Mouse (Mus musculus): ENCODE results near the gene Jam3. TPM values are rescaled to one million over a fixed set of nuclear protein-coding genes. Genes with fewer than 3 reads are reported as not detected.
A peak's percentile ranks its signal among the peaks of the same experiment; 100 is the strongest.

Jam3 gene
- total and polyA plus RNA-seq, 2 experiments = 1.4 to 1.7 TPM

DNA sequence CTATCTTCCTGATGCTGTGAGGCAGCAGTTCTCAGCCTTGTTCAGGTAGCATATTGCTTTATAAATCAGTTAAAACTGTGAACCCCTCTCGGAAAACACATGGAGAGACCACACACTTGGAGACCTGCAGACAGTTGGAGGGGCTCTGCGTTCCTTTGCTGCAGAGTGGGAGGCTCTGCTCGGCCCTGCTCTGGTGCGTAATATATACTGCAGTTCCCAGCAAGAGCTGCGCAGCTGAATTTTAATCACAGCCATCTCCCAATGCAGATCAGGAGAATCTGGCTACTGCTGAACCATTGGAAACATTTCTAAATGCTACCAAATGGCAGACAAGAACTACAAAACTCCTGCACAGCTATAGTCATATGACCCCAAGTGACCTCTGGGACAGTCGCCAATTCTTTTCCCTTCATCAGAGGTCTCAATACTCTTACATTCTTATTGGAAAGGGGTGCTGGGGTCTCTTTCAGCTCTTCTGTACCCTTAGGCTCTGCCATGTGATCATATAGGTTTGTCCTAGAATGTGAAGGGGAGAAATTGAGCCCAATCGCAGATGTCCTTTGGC lies 33.5 kb upstream of the Jam3 start:
- no peaks in the 10 kb centered on the region for H3K27me3 ChIP-seq (ENCODE audit: control insufficient read depth, insufficient read depth, low read length)
- H3K4me3 ChIP-seq (ENCODE audit: insufficient read depth, low read depth, low read length) = no peak overlapping the region
- TF ChIP-seq CTCF (IDR thresholded peaks at IDR 0.05; ENCODE audit: low read depth, low read length) (no peak), POLR2A (IDR thresholded peaks at IDR 0.05; ENCODE audit: extremely low read depth, insufficient read depth, low read length) (no peak)
- H3K27ac ChIP-seq (replicated peaks; ENCODE audit: insufficient read depth, low read depth, low read length) = no peak overlapping the region
- H3K79me2 ChIP-seq (ENCODE audit: control insufficient read depth, insufficient read depth, low read length) = no peaks in the 10 kb centered on the region
- H3K4me1 ChIP-seq (ENCODE audit: control insufficient read depth, insufficient read depth, low read length) = peaks cover 8% of the 10 kb centered on the region; the same call in 1 of the 2 replicates
- H3K9ac ChIP-seq (ENCODE audit: low read depth, low read length) = no peak overlapping the region
- DNase-seq (ENCODE audit: extremely low read depth, low read depth, low spot score) = no peak
- 85% methylated on average over 7 of the region's 7 CpGs for WGBS
- no peaks in the 10 kb centered on the region for H3K36me3 ChIP-seq (ENCODE audit: control insufficient read depth, insufficient read depth, low read length)

DNA sequence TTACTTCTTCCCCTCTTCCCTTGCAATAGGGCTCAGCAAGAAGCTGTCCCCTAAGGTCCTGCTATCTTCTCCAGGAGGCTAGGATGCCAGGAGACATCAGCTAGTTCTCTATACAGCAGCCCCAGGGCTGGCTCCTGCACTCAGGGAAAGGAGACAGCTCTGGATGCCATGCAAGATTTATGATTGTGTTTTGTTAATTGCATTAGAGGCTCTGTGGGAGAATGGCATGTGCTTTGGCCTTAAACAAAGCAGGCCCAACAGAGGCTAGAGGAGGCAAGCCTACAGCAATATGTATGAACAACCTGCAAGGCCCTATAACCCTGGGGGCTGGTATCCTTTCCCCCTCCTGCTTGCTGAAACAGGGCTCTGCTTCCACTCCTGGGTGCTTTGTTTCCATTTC lies 30.6 kb upstream of the Jam3 start:
- Histone ChIP-seq H3K79me2 (ENCODE audit: control insufficient read depth, insufficient read depth, low read length) (no peaks in the 10 kb centered on the region), H3K36me3 (ENCODE audit: control insufficient read depth, insufficient read depth, low read length) (no peaks in the 10 kb centered on the region), H3K27ac (replicated peaks; ENCODE audit: insufficient read depth, low read depth, low read length) (no peak overlapping the region), H3K9ac (ENCODE audit: low read depth, low read length) (no peak overlapping the region), H3K27me3 (ENCODE audit: control insufficient read depth, insufficient read depth, low read length) (no peaks in the 10 kb centered on the region), H3K4me3 (ENCODE audit: insufficient read depth, low read depth, low read length) (no peak overlapping the region), H3K4me1 (ENCODE audit: control insufficient read depth, insufficient read depth, low read length) (no peaks in the 10 kb centered on the region)
- TF ChIP-seq POLR2A (IDR thresholded peaks at IDR 0.05; ENCODE audit: extremely low read depth, insufficient read depth, low read length) (no peak), CTCF (IDR thresholded peaks at IDR 0.05; ENCODE audit: low read depth, low read length) (no peak)
- DNase-seq (ENCODE audit: extremely low read depth, low read depth, low spot score) = no peak

DNA sequence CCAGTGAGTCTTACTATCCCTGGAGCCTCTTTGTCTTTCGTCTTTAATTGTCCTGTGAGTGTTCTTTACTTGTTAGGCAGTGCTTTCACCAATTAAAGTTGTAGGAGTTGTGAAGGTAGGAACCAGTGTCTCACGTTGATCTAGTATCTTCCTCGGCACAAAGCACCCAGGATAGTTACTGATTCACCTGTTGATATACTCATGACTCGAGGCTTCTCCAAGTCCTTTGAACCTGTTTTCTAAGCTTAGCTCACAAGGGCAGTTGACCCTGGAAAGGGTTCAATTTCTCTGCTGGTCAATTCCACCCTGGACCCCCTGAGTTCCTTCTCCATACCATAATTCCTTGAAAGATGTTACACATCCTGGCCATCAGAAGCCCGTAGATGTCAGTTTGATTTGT lies 26.9 kb upstream of the Jam3 start:
- Histone ChIP-seq H3K36me3 (ENCODE audit: control insufficient read depth, insufficient read depth, low read length) (no peaks in the 10 kb centered on the region), H3K4me1 (ENCODE audit: control insufficient read depth, insufficient read depth, low read length) (no peaks in the 10 kb centered on the region), H3K4me3 (ENCODE audit: insufficient read depth, low read depth, low read length) (no peak overlapping the region), H3K79me2 (ENCODE audit: control insufficient read depth, insufficient read depth, low read length) (no peaks in the 10 kb centered on the region), H3K9ac (ENCODE audit: low read depth, low read length) (no peak overlapping the region), H3K27me3 (ENCODE audit: control insufficient read depth, insufficient read depth, low read length) (no peaks in the 10 kb centered on the region), H3K27ac (replicated peaks; ENCODE audit: insufficient read depth, low read depth, low read length) (no peak overlapping the region)
- TF ChIP-seq POLR2A (IDR thresholded peaks at IDR 0.05; ENCODE audit: extremely low read depth, insufficient read depth, low read length) (no peak), CTCF (IDR thresholded peaks at IDR 0.05; ENCODE audit: low read depth, low read length) (no peak)
- WGBS = 56% methylated on average over 5 of the region's 5 CpGs
- DNase-seq (ENCODE audit: extremely low read depth, low read depth, low spot score) = no peak

DNA sequence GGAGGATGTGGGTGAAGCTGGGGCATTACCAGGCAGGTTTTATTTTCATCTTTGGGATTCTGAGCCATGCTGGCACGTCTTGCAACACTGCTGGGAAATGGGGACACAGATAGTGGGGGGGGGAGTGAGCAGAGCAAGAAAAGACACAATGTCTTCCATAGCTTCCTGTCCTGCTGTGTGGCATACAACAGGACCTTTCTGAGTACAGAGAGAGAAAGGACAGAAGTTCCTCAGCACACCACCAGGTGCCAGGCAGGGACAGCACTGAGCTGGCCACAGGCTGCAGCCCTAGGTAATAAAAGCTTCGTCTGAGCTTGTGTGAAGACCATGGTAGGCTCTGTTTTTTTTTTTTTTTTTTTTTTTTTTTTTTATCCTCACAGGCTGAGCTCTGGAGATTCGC lies 25.3 kb upstream of the Jam3 start:
- WGBS = 45% methylated on average over 3 of the region's 3 CpGs

DNA sequence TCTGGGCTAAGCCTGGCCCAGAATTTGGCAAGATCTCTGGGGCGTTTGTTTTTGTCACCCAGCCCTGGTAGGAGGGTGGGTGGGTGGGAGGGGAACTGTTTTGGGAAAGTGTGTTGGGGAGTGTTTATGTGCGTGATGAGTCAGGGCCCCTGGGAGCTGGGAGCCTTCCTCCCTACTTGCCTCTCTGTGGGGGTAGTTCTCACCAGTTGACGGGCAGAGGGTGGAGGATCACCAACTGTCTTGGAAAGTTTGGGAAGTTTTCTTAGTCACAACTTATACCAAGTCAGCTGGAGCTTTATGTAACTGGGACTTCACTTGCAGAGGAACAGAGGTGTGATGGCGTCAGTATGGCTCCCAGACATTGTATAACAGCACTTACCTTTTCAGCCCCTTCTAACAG lies 23.7 kb upstream of the Jam3 start:
- Histone ChIP-seq H3K27ac (replicated peaks; ENCODE audit: insufficient read depth, low read depth, low read length) (no peak overlapping the region), H3K27me3 (ENCODE audit: control insufficient read depth, insufficient read depth, low read length) (no peaks in the 10 kb centered on the region), H3K9ac (ENCODE audit: low read depth, low read length) (no peak overlapping the region), H3K4me3 (ENCODE audit: insufficient read depth, low read depth, low read length) (no peak overlapping the region), H3K4me1 (ENCODE audit: control insufficient read depth, insufficient read depth, low read length) (no peaks in the 10 kb centered on the region), H3K36me3 (ENCODE audit: control insufficient read depth, insufficient read depth, low read length) (no peaks in the 10 kb centered on the region), H3K79me2 (ENCODE audit: control insufficient read depth, insufficient read depth, low read length) (no peaks in the 10 kb centered on the region)
- 46% methylated on average over 4 of the region's 4 CpGs for WGBS
- no peak for TF ChIP-seq POLR2A (IDR thresholded peaks at IDR 0.05; ENCODE audit: extremely low read depth, insufficient read depth, low read length)
- no peak for TF ChIP-seq CTCF (IDR thresholded peaks at IDR 0.05; ENCODE audit: low read depth, low read length)
- no peak for DNase-seq (ENCODE audit: extremely low read depth, low read depth, low spot score)

More for the DNA sequence above, 25.3 kb upstream of the Jam3 start:
- no peak for DNase-seq (ENCODE audit: extremely low read depth, low read depth, low spot score)
- TF ChIP-seq CTCF (IDR thresholded peaks at IDR 0.05; ENCODE audit: low read depth, low read length) (peak; percentile 27), POLR2A (IDR thresholded peaks at IDR 0.05; ENCODE audit: extremely low read depth, insufficient read depth, low read length) (no peak)
- Histone ChIP-seq H3K9ac (ENCODE audit: low read depth, low read length) (no peak overlapping the region), H3K79me2 (ENCODE audit: control insufficient read depth, insufficient read depth, low read length) (no peaks in the 10 kb centered on the region), H3K27me3 (ENCODE audit: control insufficient read depth, insufficient read depth, low read length) (no peaks in the 10 kb centered on the region), H3K36me3 (ENCODE audit: control insufficient read depth, insufficient read depth, low read length) (no peaks in the 10 kb centered on the region), H3K4me1 (ENCODE audit: control insufficient read depth, insufficient read depth, low read length) (no peaks in the 10 kb centered on the region), H3K4me3 (ENCODE audit: insufficient read depth, low read depth, low read length) (no peak overlapping the region), H3K27ac (replicated peaks; ENCODE audit: insufficient read depth, low read depth, low read length) (no peak overlapping the region)

DNA sequence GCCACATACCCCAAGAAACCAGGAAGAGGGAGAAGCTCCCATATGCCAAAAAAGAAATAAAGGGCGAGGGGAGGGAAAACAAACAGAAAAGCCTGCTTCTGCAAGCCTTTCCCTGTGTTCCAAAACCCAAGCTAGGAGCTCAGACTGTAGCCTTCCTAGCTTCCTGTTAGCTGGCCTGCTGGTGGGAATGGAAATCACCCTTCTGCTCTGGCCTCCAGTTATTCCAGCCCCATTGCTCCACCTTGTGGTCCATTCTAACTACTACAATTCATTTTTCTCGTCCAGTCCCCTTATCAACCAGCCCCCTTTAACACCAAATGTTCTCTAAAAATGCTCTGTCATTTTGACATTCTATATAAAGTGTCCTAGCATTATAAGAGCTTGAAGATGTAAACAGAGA lies 20.9 kb upstream of the Jam3 start:
- no peaks in the 10 kb centered on the region for H3K79me2 ChIP-seq (ENCODE audit: control insufficient read depth, insufficient read depth, low read length)
- H3K36me3 ChIP-seq (ENCODE audit: control insufficient read depth, insufficient read depth, low read length) = no peaks in the 10 kb centered on the region
- H3K4me3 ChIP-seq (ENCODE audit: insufficient read depth, low read depth, low read length) = no peak overlapping the region
- H3K27me3 ChIP-seq (ENCODE audit: control insufficient read depth, insufficient read depth, low read length) = no peaks in the 10 kb centered on the region
- no peak overlapping the region for H3K27ac ChIP-seq (replicated peaks; ENCODE audit: insufficient read depth, low read depth, low read length)
- H3K9ac ChIP-seq (ENCODE audit: low read depth, low read length) = no peak overlapping the region
- H3K4me1 ChIP-seq (ENCODE audit: control insufficient read depth, insufficient read depth, low read length) = no peaks in the 10 kb centered on the region
- 14% methylated on average over 2 of the region's 2 CpGs for WGBS
- DNase-seq (ENCODE audit: extremely low read depth, low read depth, low spot score) = peak; percentile 24
- TF ChIP-seq CTCF (IDR thresholded peaks at IDR 0.05; ENCODE audit: low read depth, low read length) (peak; percentile 73), POLR2A (IDR thresholded peaks at IDR 0.05; ENCODE audit: extremely low read depth, insufficient read depth, low read length) (no peak)
